Mouse (Mus musculus): ENCODE data around the gene Csdc2. TPM values are rescaled to one million over a fixed set of nuclear protein-coding genes. Genes with fewer than 3 reads are reported as not detected.

Gene Csdc2
- polyA plus RNA-seq, 1 experiment from 2014 or later: 12.4 TPM

- H3K4me1 ChIP-seq (ENCODE audit: control insufficient read depth, insufficient read depth, low read length): no peaks in the 10 kb centered on the region
- H3K27me3 ChIP-seq (replicated peaks; ENCODE audit: control insufficient read depth, insufficient read depth, low read length): no peaks in the 10 kb centered on the region
- no peak overlapping the region for H3K9ac ChIP-seq (ENCODE audit: low read depth, low read length)
- no peak overlapping the region for H3K4me2 ChIP-seq (ENCODE audit: low read depth, low read length)
- WGBS: 85% methylated on average over 3 of the region's 3 CpGs
- no peaks in the 10 kb centered on the region for H3K36me3 ChIP-seq (ENCODE audit: control insufficient read depth, insufficient read depth, low read length)
- no peaks in the 10 kb centered on the region for H3K9me3 ChIP-seq (ENCODE audit: control insufficient read depth, low read length)
- H3K27ac ChIP-seq (ENCODE audit: low read length): no peak overlapping the region
- no peak overlapping the region for H3K4me3 ChIP-seq (ENCODE audit: low read length)
- ATAC-seq: no peak
Observed at GRCm38 (mm10) chr15:81958906-81959305, 22.3 kb downstream of the Csdc2 start.

- Histone ChIP-seq H3K4me1 (ENCODE audit: control insufficient read depth, insufficient read depth, low read length) (no peaks in the 10 kb centered on the region), H3K9ac (ENCODE audit: low read depth, low read length) (peak within 1 kb of the TSS; percentile 77), H3K4me3 (ENCODE audit: low read length) (peak within 1 kb of the TSS; percentile 62), H3K36me3 (ENCODE audit: control insufficient read depth, insufficient read depth, low read length) (no peaks in the 10 kb centered on the region), H3K9me3 (ENCODE audit: control insufficient read depth, low read length) (no peaks in the 10 kb centered on the region), H3K27ac (ENCODE audit: low read length) (peak within 1 kb of the TSS; percentile 61), H3K27me3 (replicated peaks; ENCODE audit: control insufficient read depth, insufficient read depth, low read length) (no peaks in the 10 kb centered on the region), H3K4me2 (ENCODE audit: low read depth, low read length) (peak within 1 kb of the TSS; percentile 95)
- ATAC-seq: peak; percentile 99
- WGBS: under 1% methylated on average over 77 of the region's 77 CpGs
Observed at GRCm38 (mm10) chr15:81960171-81961077, 23.9 kb downstream of the Csdc2 start, which contains the start of gene Pmm1. Pmm1 (minus strand) TSS chr15:81960930.

GRCm38 (mm10) chr15:81961078-81961451 lies 24.5 kb downstream of the Csdc2 start:
- Histone ChIP-seq H3K4me1 (ENCODE audit: control insufficient read depth, insufficient read depth, low read length) (no peaks in the 10 kb centered on the region), H3K9me3 (ENCODE audit: control insufficient read depth, low read length) (no peaks in the 10 kb centered on the region), H3K36me3 (ENCODE audit: control insufficient read depth, insufficient read depth, low read length) (no peaks in the 10 kb centered on the region), H3K27me3 (replicated peaks; ENCODE audit: control insufficient read depth, insufficient read depth, low read length) (no peaks in the 10 kb centered on the region), H3K9ac (ENCODE audit: low read depth, low read length) (peak overlapping the region; percentile 52), H3K4me3 (ENCODE audit: low read length) (peak overlapping the region; percentile 62), H3K4me2 (ENCODE audit: low read depth, low read length) (peak overlapping the region; percentile 95), H3K27ac (ENCODE audit: low read length) (peak overlapping the region; percentile 34; the same call in 1 of the 2 replicates)
- under 1% methylated on average over 8 of the region's 8 CpGs for WGBS
- ATAC-seq: peak; percentile 73

GRCm38 (mm10) chr15:81964262-81964661 lies 27.7 kb downstream of the Csdc2 start:
- no peaks in the 10 kb centered on the region for H3K9me3 ChIP-seq (ENCODE audit: control insufficient read depth, low read length)
- no peaks in the 10 kb centered on the region for H3K27me3 ChIP-seq (replicated peaks; ENCODE audit: control insufficient read depth, insufficient read depth, low read length)
- ATAC-seq: no peak
- H3K36me3 ChIP-seq (ENCODE audit: control insufficient read depth, insufficient read depth, low read length): no peaks in the 10 kb centered on the region
- WGBS: 33% methylated on average over 1 of the region's 1 CpGs
- H3K9ac ChIP-seq (ENCODE audit: low read depth, low read length): no peak overlapping the region
- H3K4me2 ChIP-seq (ENCODE audit: low read depth, low read length): no peak overlapping the region
- H3K4me1 ChIP-seq (ENCODE audit: control insufficient read depth, insufficient read depth, low read length): no peaks in the 10 kb centered on the region
- no peak overlapping the region for H3K4me3 ChIP-seq (ENCODE audit: low read length)
- no peak overlapping the region for H3K27ac ChIP-seq (ENCODE audit: low read length)

- Histone ChIP-seq H3K4me1 (ENCODE audit: control insufficient read depth, insufficient read depth, low read length) (no peaks in the 10 kb centered on the region), H3K4me3 (ENCODE audit: low read length) (no peak overlapping the region), H3K4me2 (ENCODE audit: low read depth, low read length) (no peak overlapping the region), H3K9me3 (ENCODE audit: control insufficient read depth, low read length) (no peaks in the 10 kb centered on the region), H3K27ac (ENCODE audit: low read length) (no peak overlapping the region), H3K36me3 (ENCODE audit: control insufficient read depth, insufficient read depth, low read length) (no peaks in the 10 kb centered on the region), H3K9ac (ENCODE audit: low read depth, low read length) (no peak overlapping the region), H3K27me3 (replicated peaks; ENCODE audit: control insufficient read depth, insufficient read depth, low read length) (no peaks in the 10 kb centered on the region)
- no peak for ATAC-seq
- WGBS: 63% methylated on average over 4 of the region's 4 CpGs
Observed at GRCm38 (mm10) chr15:81964980-81965545, 28.5 kb downstream of the Csdc2 start.

GRCm38 (mm10) chr15:81966062-81966829 lies 29.7 kb downstream of the Csdc2 start:
- Histone ChIP-seq H3K27ac (ENCODE audit: low read length) (no peak overlapping the region), H3K27me3 (replicated peaks; ENCODE audit: control insufficient read depth, insufficient read depth, low read length) (no peaks in the 10 kb centered on the region), H3K9ac (ENCODE audit: low read depth, low read length) (no peak overlapping the region), H3K9me3 (ENCODE audit: control insufficient read depth, low read length) (no peaks in the 10 kb centered on the region), H3K4me3 (ENCODE audit: low read length) (no peak overlapping the region), H3K4me2 (ENCODE audit: low read depth, low read length) (no peak overlapping the region), H3K36me3 (ENCODE audit: control insufficient read depth, insufficient read depth, low read length) (no peaks in the 10 kb centered on the region), H3K4me1 (ENCODE audit: control insufficient read depth, insufficient read depth, low read length) (no peaks in the 10 kb centered on the region)
- 78% methylated on average over 13 of the region's 14 CpGs for WGBS
- ATAC-seq: no peak

- no peaks in the 10 kb centered on the region for H3K27me3 ChIP-seq (replicated peaks; ENCODE audit: control insufficient read depth, insufficient read depth, low read length)
- WGBS: 86% methylated on average over 5 of the region's 5 CpGs
- no peak overlapping the region for H3K4me2 ChIP-seq (ENCODE audit: low read depth, low read length)
- no peaks in the 10 kb centered on the region for H3K4me1 ChIP-seq (ENCODE audit: control insufficient read depth, insufficient read depth, low read length)
- H3K9me3 ChIP-seq (ENCODE audit: control insufficient read depth, low read length): no peaks in the 10 kb centered on the region
- no peak overlapping the region for H3K4me3 ChIP-seq (ENCODE audit: low read length)
- no peak overlapping the region for H3K9ac ChIP-seq (ENCODE audit: low read depth, low read length)
- H3K27ac ChIP-seq (ENCODE audit: low read length): no peak overlapping the region
- ATAC-seq: no peak
- no peaks in the 10 kb centered on the region for H3K36me3 ChIP-seq (ENCODE audit: control insufficient read depth, insufficient read depth, low read length)
Observed at GRCm38 (mm10) chr15:81967821-81968220, 31.3 kb downstream of the Csdc2 start.

- no peaks in the 10 kb centered on the region for H3K36me3 ChIP-seq (ENCODE audit: control insufficient read depth, insufficient read depth, low read length)
- ATAC-seq: no peak
- no peak overlapping the region for H3K4me2 ChIP-seq (ENCODE audit: low read depth, low read length)
- H3K9ac ChIP-seq (ENCODE audit: low read depth, low read length): no peak overlapping the region
- no peaks in the 10 kb centered on the region for H3K4me1 ChIP-seq (ENCODE audit: control insufficient read depth, insufficient read depth, low read length)
- no peaks in the 10 kb centered on the region for H3K9me3 ChIP-seq (ENCODE audit: control insufficient read depth, low read length)
- H3K27ac ChIP-seq (ENCODE audit: low read length): no peak overlapping the region
- H3K27me3 ChIP-seq (replicated peaks; ENCODE audit: control insufficient read depth, insufficient read depth, low read length): no peaks in the 10 kb centered on the region
- no peak overlapping the region for H3K4me3 ChIP-seq (ENCODE audit: low read length)
- 54% methylated on average over 2 of the region's 2 CpGs for WGBS
Observed at GRCm38 (mm10) chr15:81968447-81968846, 31.9 kb downstream of the Csdc2 start.

- 59% methylated on average over 7 of the region's 7 CpGs for WGBS
- Histone ChIP-seq H3K4me2 (ENCODE audit: low read depth, low read length) (no peak overlapping the region), H3K4me1 (ENCODE audit: control insufficient read depth, insufficient read depth, low read length) (no peaks in the 10 kb centered on the region), H3K9ac (ENCODE audit: low read depth, low read length) (no peak overlapping the region), H3K36me3 (ENCODE audit: control insufficient read depth, insufficient read depth, low read length) (no peaks in the 10 kb centered on the region), H3K9me3 (ENCODE audit: control insufficient read depth, low read length) (no peaks in the 10 kb centered on the region), H3K4me3 (ENCODE audit: low read length) (no peak overlapping the region), H3K27ac (ENCODE audit: low read length) (no peak overlapping the region), H3K27me3 (replicated peaks; ENCODE audit: control insufficient read depth, insufficient read depth, low read length) (no peaks in the 10 kb centered on the region)
- no peak for ATAC-seq
Observed at GRCm38 (mm10) chr15:81969173-81969572, 32.6 kb downstream of the Csdc2 start.

All from intestine, embryonic 16.5 days (tissue).